Mouse (Mus musculus) intestine, postnatal 0 days (tissue): ENCODE data around the gene Spg7. TPM values are rescaled to one million over a fixed set of nuclear protein-coding genes. Genes with fewer than 3 reads are reported as not detected.
A peak's percentile ranks its signal among the peaks of the same experiment; 100 is the strongest.

Experiments
- ATAC-seq: fragments of 200-750 bp; cut with Nextera tagmentation; 2 replicates; pipeline ENCODE4 v1.8.0; 2017; ENCODE audit warnings: mild to moderate bottlenecking, moderate TSS enrichment, moderate library complexity
- H3K27ac ChIP-seq: fragments of 300-500 bp; sonication (generic); 2 replicates; pipeline ENCODE4 v1.5.1; 2014; ENCODE audit warnings: mild to moderate bottlenecking, low read depth, low read length, moderate library complexity
- H3K27me3 ChIP-seq: fragments of 300-500 bp; sonication (generic); replicated peaks from 2 replicates; pipeline ENCODE4 v1.6.1; 2014; ENCODE audit warnings: low read length, mixed read lengths; ENCODE audit not compliant: control insufficient read depth, insufficient read depth
- H3K36me3 ChIP-seq: fragments of 300-500 bp; sonication (generic); 2 replicates; pipeline ENCODE4 v1.6.1; 2014; ENCODE audit warnings: mild to moderate bottlenecking, moderate library complexity; ENCODE audit not compliant: control insufficient read depth, insufficient read depth
- H3K4me1 ChIP-seq: fragments of 300-500 bp; sonication (generic); replicated peaks from 2 replicates; pipeline ENCODE4 v1.6.1; 2014; ENCODE audit warnings: antibody characterized with exemption, low read length, mixed read lengths; ENCODE audit not compliant: control insufficient read depth, insufficient read depth
- H3K4me2 ChIP-seq: fragments of 300-500 bp; sonication (generic); replicated peaks from 2 replicates; pipeline ENCODE4 v1.6.1; 2014; ENCODE audit warnings: low read depth, mild to moderate bottlenecking, moderate library complexity
- H3K4me3 ChIP-seq: fragments of 300-500 bp; sonication (generic); 2 replicates; pipeline ENCODE4 v1.5.1; 2014; ENCODE audit warnings: low read depth, low read length
- H3K9ac ChIP-seq: fragments of 300-500 bp; sonication (generic); 2 replicates; pipeline ENCODE4 v1.6.1; 2014; ENCODE audit warnings: mild to moderate bottlenecking, low read depth, low read length
- H3K9me3 ChIP-seq: fragments of 300-500 bp; sonication (generic); 2 replicates; pipeline ENCODE4 v1.6.1; 2016; ENCODE audit warnings: mixed run types; ENCODE audit not compliant: control insufficient read depth
- CTCF ChIP-seq: sonication (generic); IDR thresholded peaks from 2 replicates; pipeline ENCODE4 v1.5.1; 2016; ENCODE audit warnings: low read depth, mild to moderate bottlenecking, control low read depth, antibody characterized with exemption, moderate library complexity
- WGBS: fragments of 180-500 bp; shearing (Covaris S2); extraction: QIAGEN DNeasy Blood & Tissue Kit; methylation state at CpG from one replicate; pipeline ENCODE4 v1.1.7; 2014; 5-methylcytosine and 5-hydroxymethylcytosine counted together
- polyA plus RNA-seq: library from polyadenylated mRNA; unstranded; fragments of >200 nt; fragmentation: Nextera tagmentation; extraction: Ambion mirVana; gene quantifications from 2 replicates; pipeline ENCODE4 v1.2.1, GENCODE M21; 2015

Spg7 gene
- polyA plus RNA-seq, 1 experiment from 2014 or later = 44.7 TPM

GRCm38 (mm10) chr8:123038351-123038750 lies 24.4 kb upstream of the Spg7 start:
- Histone ChIP-seq H3K36me3 (no peaks in the 10 kb centered on the region), H3K27ac (no peak overlapping the region), H3K4me2 (no peak overlapping the region), H3K4me1 (0 out of 2 replicates have a peak, but pooled peaks cover 8% of the 10 kb centered on the region), H3K4me3 (no peak overlapping the region), H3K9me3 (no peaks in the 10 kb centered on the region), H3K27me3 (no peaks in the 10 kb centered on the region), H3K9ac (no peak overlapping the region)
- WGBS = 20% methylated on average over 2 of the region's 2 CpGs
- ATAC-seq = no peak
- no peak for TF ChIP-seq CTCF

GRCm38 (mm10) chr8:123039376-123040109 lies 23.2 kb upstream of the Spg7 start:
- Histone ChIP-seq H3K9me3 (no peaks in the 10 kb centered on the region), H3K27me3 (no peaks in the 10 kb centered on the region), H3K27ac (no peak overlapping the region), H3K4me2 (peak overlapping the region; percentile 75), H3K4me3 (no peak overlapping the region), H3K4me1 (0 out of 2 replicates have a peak, but pooled peaks cover 8% of the 10 kb centered on the region), H3K36me3 (no peaks in the 10 kb centered on the region), H3K9ac (no peak overlapping the region)
- no peak for TF ChIP-seq CTCF
- no peak for ATAC-seq
- 51% methylated on average over 11 of the region's 11 CpGs for WGBS

- 13% methylated on average over 4 of the region's 4 CpGs for WGBS
- H3K4me2 ChIP-seq = peak overlapping the region; percentile 75
- no peaks in the 10 kb centered on the region for H3K9me3 ChIP-seq
- ATAC-seq = no peak
- H3K4me3 ChIP-seq = peak overlapping the region; percentile 92
- no peak for TF ChIP-seq CTCF
- peak overlapping the region; percentile 100; the same call in 1 of the 2 replicates for H3K9ac ChIP-seq
- no peaks in the 10 kb centered on the region for H3K36me3 ChIP-seq
- 0 out of 2 replicates have a peak, but pooled peaks cover 8% of the 10 kb centered on the region for H3K4me1 ChIP-seq
- no peaks in the 10 kb centered on the region for H3K27me3 ChIP-seq
- H3K27ac ChIP-seq = peak overlapping the region; percentile 99
Observed at GRCm38 (mm10) chr8:123040110-123040650, 22.6 kb upstream of the Spg7 start.

- Histone ChIP-seq H3K4me2 (peak overlapping the region; percentile 75), H3K9ac (peak overlapping the region; percentile 100), H3K27me3 (no peaks in the 10 kb centered on the region), H3K36me3 (no peaks in the 10 kb centered on the region), H3K27ac (peak overlapping the region; percentile 99), H3K4me1 (0 out of 2 replicates have a peak, but pooled peaks cover 8% of the 10 kb centered on the region), H3K9me3 (no peaks in the 10 kb centered on the region), H3K4me3 (peak overlapping the region; percentile 92)
- TF ChIP-seq CTCF = peak; percentile 31
- no peak for ATAC-seq
- WGBS = under 1% methylated on average over 61 of the region's 71 CpGs
Observed at GRCm38 (mm10) chr8:123041008-123041773, 21.6 kb upstream of the Spg7 start.

GRCm38 (mm10) chr8:123041774-123042105 lies 21.0 kb upstream of the Spg7 start:
- H3K4me3 ChIP-seq = peak overlapping the region; percentile 92
- H3K27me3 ChIP-seq = no peaks in the 10 kb centered on the region
- H3K9me3 ChIP-seq = no peaks in the 10 kb centered on the region
- 0 out of 2 replicates have a peak, but pooled peaks cover 7% of the 10 kb centered on the region for H3K4me1 ChIP-seq
- peak overlapping the region; percentile 100 for H3K9ac ChIP-seq
- peak overlapping the region; percentile 75 for H3K4me2 ChIP-seq
- H3K36me3 ChIP-seq = no peaks in the 10 kb centered on the region
- ATAC-seq = no peak; the same call in 1 of the 2 replicates
- no peak for TF ChIP-seq CTCF
- H3K27ac ChIP-seq = peak overlapping the region; percentile 99
- under 1% methylated on average over 30 of the region's 60 CpGs for WGBS
